Mouse (Mus musculus): ENCODE measurements at regions not wholly inside any gene's neighbourhood (a gene's known extent, or its start where the extent isn't known, plus 50 kb on each side); places are given as distances from the start of the nearest gene placed in this dataset.
A peak's percentile ranks its signal among the peaks of the same experiment; 100 is the strongest.

DNA sequence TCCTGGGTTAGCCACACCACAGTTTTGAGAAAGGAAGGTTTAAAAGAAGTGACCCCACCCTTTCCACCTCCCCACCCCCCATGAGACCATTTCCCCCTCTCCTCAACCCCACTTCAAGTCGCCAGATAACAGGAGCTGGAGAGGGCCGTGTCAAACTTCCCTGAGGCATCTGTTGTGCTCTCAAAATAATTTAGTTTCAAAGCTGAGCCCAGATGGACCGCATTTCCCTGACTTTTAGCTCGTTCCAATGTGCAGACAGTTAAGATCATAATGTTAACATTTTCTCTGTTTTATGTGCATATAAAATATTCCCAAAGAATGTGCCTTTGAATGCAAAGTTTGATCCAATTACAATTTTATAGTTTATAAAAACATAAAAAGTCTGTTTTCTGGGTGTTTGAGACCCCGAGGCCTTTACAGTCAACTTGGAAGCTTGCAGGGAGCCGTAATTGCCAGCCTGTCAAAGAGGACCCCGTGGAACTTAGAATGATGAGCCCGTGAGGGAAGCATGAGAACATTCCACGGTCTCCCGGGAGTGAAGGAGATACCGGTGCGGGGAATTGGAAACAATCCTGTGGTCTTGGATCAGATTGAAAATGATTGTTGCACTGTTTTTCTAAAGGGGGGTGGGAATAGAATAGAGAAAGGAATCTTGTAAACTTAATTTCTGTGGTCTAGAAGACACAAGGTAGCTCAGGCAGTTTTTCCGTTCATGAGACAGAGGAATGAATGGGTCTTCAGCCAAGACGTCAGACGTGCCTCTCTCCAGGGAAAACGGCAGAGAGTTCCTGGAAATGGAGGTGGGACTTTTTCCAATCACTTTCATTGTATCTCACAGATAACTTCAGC lies 903.3 kb downstream of the Mrps31 start:
- no peak for DNase-seq
- no peak for TF ChIP-seq CTCF (conservative IDR thresholded peaks at IDR 0.05; ENCODE audit: insufficient read depth, insufficient read length, low read depth, low read length)
- TF ChIP-seq POLR2A (IDR thresholded peaks at IDR 0.05; ENCODE audit: low read depth, low read length): no peak
- H3K27me3 ChIP-seq (replicated peaks; ENCODE audit: control insufficient read depth, insufficient read depth, low read length): no peaks in the 10 kb centered on the region
- no peaks in the 10 kb centered on the region for H3K4me1 ChIP-seq (ENCODE audit: control insufficient read depth, insufficient read depth, low read length)
- WGBS: 64% methylated on average over 16 of the region's 16 CpGs
- no peak overlapping the region for H3K4me3 ChIP-seq (ENCODE audit: insufficient read depth, low read depth, low read length)
- no peaks in the 10 kb centered on the region for H3K36me3 ChIP-seq (ENCODE audit: control insufficient read depth, insufficient read depth, low read length)
- no peak overlapping the region for H3K27ac ChIP-seq (ENCODE audit: insufficient read depth, low read depth, low read length)

- H3K27ac ChIP-seq (ENCODE audit: insufficient read depth, low read depth, low read length): no peak overlapping the region
- TF ChIP-seq POLR2A (IDR thresholded peaks at IDR 0.05; ENCODE audit: low read depth, low read length) (no peak), CTCF (conservative IDR thresholded peaks at IDR 0.05; ENCODE audit: insufficient read depth, insufficient read length, low read depth, low read length) (peak; percentile 26; the same call in 1 of the 2 replicates)
- WGBS: 37% methylated on average over 9 of the region's 9 CpGs
- H3K4me1 ChIP-seq (ENCODE audit: control insufficient read depth, insufficient read depth, low read length): no peaks in the 10 kb centered on the region
- no peaks in the 10 kb centered on the region for H3K27me3 ChIP-seq (replicated peaks; ENCODE audit: control insufficient read depth, insufficient read depth, low read length)
- no peaks in the 10 kb centered on the region for H3K36me3 ChIP-seq (ENCODE audit: control insufficient read depth, insufficient read depth, low read length)
- no peak overlapping the region for H3K4me3 ChIP-seq (ENCODE audit: insufficient read depth, low read depth, low read length)
- DNase-seq: peak; percentile 16
Measured at GRCm38 (mm10) chr8:23319556-23319955, 908.4 kb downstream of the Mrps31 start.

GRCm38 (mm10) chr8:23321166-23321565 lies 910.0 kb downstream of the Mrps31 start:
- no peak for DNase-seq
- Histone ChIP-seq H3K27me3 (replicated peaks; ENCODE audit: control insufficient read depth, insufficient read depth, low read length) (no peaks in the 10 kb centered on the region), H3K4me3 (ENCODE audit: insufficient read depth, low read depth, low read length) (no peak overlapping the region), H3K4me1 (ENCODE audit: control insufficient read depth, insufficient read depth, low read length) (no peaks in the 10 kb centered on the region), H3K36me3 (ENCODE audit: control insufficient read depth, insufficient read depth, low read length) (no peaks in the 10 kb centered on the region), H3K27ac (ENCODE audit: insufficient read depth, low read depth, low read length) (0 out of 2 replicates have a peak overlapping the region, but pooled peaks have one; percentile 15)
- 30% methylated on average over 5 of the region's 5 CpGs for WGBS
- TF ChIP-seq CTCF (conservative IDR thresholded peaks at IDR 0.05; ENCODE audit: insufficient read depth, insufficient read length, low read depth, low read length) (no peak), POLR2A (IDR thresholded peaks at IDR 0.05; ENCODE audit: low read depth, low read length) (no peak)

- Histone ChIP-seq H3K36me3 (ENCODE audit: control insufficient read depth, insufficient read depth, low read length) (no peaks in the 10 kb centered on the region), H3K4me1 (ENCODE audit: control insufficient read depth, insufficient read depth, low read length) (no peaks in the 10 kb centered on the region), H3K4me3 (ENCODE audit: insufficient read depth, low read depth, low read length) (no peak overlapping the region), H3K27ac (ENCODE audit: insufficient read depth, low read depth, low read length) (no peak overlapping the region), H3K27me3 (replicated peaks; ENCODE audit: control insufficient read depth, insufficient read depth, low read length) (no peaks in the 10 kb centered on the region; the same call in 1 of the 2 replicates)
- WGBS: 90% methylated on average over 4 of the region's 4 CpGs
- TF ChIP-seq CTCF (conservative IDR thresholded peaks at IDR 0.05; ENCODE audit: insufficient read depth, insufficient read length, low read depth, low read length) (no peak), POLR2A (IDR thresholded peaks at IDR 0.05; ENCODE audit: low read depth, low read length) (no peak)
- DNase-seq: no peak
Measured at GRCm38 (mm10) chr8:23327283-23327682, 916.1 kb downstream of the Mrps31 start.

DNA sequence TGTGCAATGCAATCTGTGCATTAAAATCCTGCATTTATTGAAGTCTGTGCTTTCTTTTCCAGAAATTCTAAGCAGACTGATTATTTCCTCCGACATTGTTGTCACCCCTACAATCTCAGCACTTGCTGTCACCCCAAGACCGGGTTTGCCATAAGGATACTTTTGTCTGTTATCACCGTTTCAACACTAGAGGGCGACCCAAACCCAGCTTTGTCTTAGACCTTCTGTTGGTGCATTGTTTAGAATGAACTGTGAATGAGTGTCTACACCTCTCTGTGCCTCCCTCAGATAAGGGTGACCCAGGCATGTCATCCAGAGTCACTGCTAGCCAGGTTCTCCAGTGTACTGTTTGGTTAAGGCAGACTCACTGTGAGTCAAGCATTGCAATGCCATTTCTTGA lies 933.0 kb downstream of the Mrps31 start:
- Histone ChIP-seq H3K36me3 (ENCODE audit: control insufficient read depth, insufficient read depth, low read length) (no peaks in the 10 kb centered on the region), H3K4me3 (ENCODE audit: insufficient read depth, low read depth, low read length) (no peak overlapping the region), H3K27ac (ENCODE audit: insufficient read depth, low read depth, low read length) (no peak overlapping the region), H3K27me3 (replicated peaks; ENCODE audit: control insufficient read depth, insufficient read depth, low read length) (no peaks in the 10 kb centered on the region), H3K4me1 (ENCODE audit: control insufficient read depth, insufficient read depth, low read length) (no peaks in the 10 kb centered on the region)
- TF ChIP-seq POLR2A (IDR thresholded peaks at IDR 0.05; ENCODE audit: low read depth, low read length) (no peak), CTCF (conservative IDR thresholded peaks at IDR 0.05; ENCODE audit: insufficient read depth, insufficient read length, low read depth, low read length) (peak; percentile 53)
- 23% methylated on average over 4 of the region's 4 CpGs for WGBS
- DNase-seq: peak; percentile 39

- H3K27ac ChIP-seq (ENCODE audit: insufficient read depth, low read depth, low read length): no peak overlapping the region
- DNase-seq: no peak
- TF ChIP-seq POLR2A (IDR thresholded peaks at IDR 0.05; ENCODE audit: low read depth, low read length) (no peak), CTCF (conservative IDR thresholded peaks at IDR 0.05; ENCODE audit: insufficient read depth, insufficient read length, low read depth, low read length) (no peak)
- 55% methylated on average over 15 of the region's 15 CpGs for WGBS
- H3K27me3 ChIP-seq (replicated peaks; ENCODE audit: control insufficient read depth, insufficient read depth, low read length): no peaks in the 10 kb centered on the region
- H3K4me3 ChIP-seq (ENCODE audit: insufficient read depth, low read depth, low read length): no peak overlapping the region
- H3K36me3 ChIP-seq (ENCODE audit: control insufficient read depth, insufficient read depth, low read length): no peaks in the 10 kb centered on the region
- H3K4me1 ChIP-seq (ENCODE audit: control insufficient read depth, insufficient read depth, low read length): no peaks in the 10 kb centered on the region
Measured at GRCm38 (mm10) chr8:23351367-23351930, 940.3 kb downstream of the Mrps31 start.
